11 mouse cellular contexts compared by ENCODE assay signal in the genomic region with DNA sequence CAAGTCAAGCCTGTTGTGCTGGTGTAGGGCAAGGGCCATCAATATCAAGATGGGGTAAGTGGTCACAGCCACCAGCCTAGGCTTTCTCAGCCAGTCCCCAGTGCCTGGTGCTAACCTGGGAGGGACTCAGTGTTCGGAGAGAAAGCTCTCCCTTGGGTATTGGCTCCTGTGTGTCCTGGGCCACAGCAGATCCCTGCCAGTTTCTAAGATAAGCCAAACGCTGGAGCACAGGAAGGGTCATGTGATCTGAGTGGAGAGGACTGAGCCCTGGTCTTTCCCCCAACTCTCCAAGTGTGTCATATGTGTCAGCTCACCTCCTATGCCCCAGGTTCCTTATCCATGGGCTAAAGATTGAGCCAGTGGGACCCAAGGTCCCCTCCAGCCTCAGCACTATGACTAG. TPM values are rescaled to one million over a fixed set of nuclear protein-coding genes. Genes with fewer than 3 reads are reported as not detected.
DNase-seq lines count a peak whose midpoint lies in the region; ATAC-seq and TF ChIP-seq lines count a peak whose summit lies in the region.
"Had no signal": no experiment of that assay in that cellular context is flagged by ENCODE, and none has a peak within 500 bp of the region (broad histone marks: within the 10 kb centered on the region; RNA-seq: fewer than 3 reads in every experiment).

No protein-coding gene starts in this region.

- peak; percentile 13; the same call in 1 of the 2 replicates for ATAC-seq in intestine, embryonic 14.5 days (replicated peaks; ENCODE audit: low FRiP score, low TSS enrichment, low read depth)
- no peak for ATAC-seq in intestine, postnatal 0 days
- 0 out of 2 replicates have a peak, but pooled peaks have one; percentile 6 for ATAC-seq in forebrain, embryonic 16.5 days
- peak; percentile 28; the same call in 1 of the 2 replicates for ATAC-seq in heart, embryonic 14.5 days (ENCODE audit: insufficient number of reproducible peaks, insufficient read depth, low FRiP score, low read depth)
- ATAC-seq in midbrain, embryonic 16.5 days: no peak
- no peak for ATAC-seq in liver, embryonic 11.5 days (replicated peaks; ENCODE audit: low FRiP score)

- H3K9me3 ChIP-seq in intestine, embryonic 14.5 days (ENCODE audit: control insufficient read depth, low read length): no peaks in the 10 kb centered on the region
- H3K9me3 ChIP-seq in intestine, postnatal 0 days (ENCODE audit: control insufficient read depth): no peaks in the 10 kb centered on the region
- H3K9me3 ChIP-seq in forebrain, embryonic 16.5 days (ENCODE audit: control insufficient read depth, low read length): no peaks in the 10 kb centered on the region
- H3K9me3 ChIP-seq in heart, embryonic 14.5 days (ENCODE audit: control insufficient read depth, low read length): no peaks in the 10 kb centered on the region
- H3K9me3 ChIP-seq in midbrain, embryonic 16.5 days (replicated peaks; ENCODE audit: control insufficient read depth, low read length, poor library complexity, severe bottlenecking): no peaks in the 10 kb centered on the region
- H3K9me3 ChIP-seq in liver, embryonic 11.5 days (ENCODE audit: control insufficient read depth, low read length): no peaks in the 10 kb centered on the region
- H3K9me3 ChIP-seq: limb, embryonic 12.5 days had no signal

- TF ChIP-seq CTCF in intestine, postnatal 0 days (IDR thresholded peaks at IDR 0.05; ENCODE audit: low read depth): no peak

- peaks cover 26% of the 10 kb centered on the region for H3K4me1 ChIP-seq in intestine, embryonic 14.5 days (replicated peaks; ENCODE audit: control insufficient read depth, insufficient read depth, low read length)
- H3K4me1 ChIP-seq in intestine, postnatal 0 days (replicated peaks; ENCODE audit: control insufficient read depth, insufficient read depth, low read length): 0 out of 2 replicates have a peak, but pooled peaks cover 2% of the 10 kb centered on the region
- H3K4me1 ChIP-seq in forebrain, embryonic 16.5 days (replicated peaks; ENCODE audit: control insufficient read depth, insufficient read depth, low read length): peaks cover 15% of the 10 kb centered on the region
- H3K4me1 ChIP-seq in heart, embryonic 14.5 days (ENCODE audit: control insufficient read depth in 2 of 2, insufficient read depth in 2 of 2, low read length in 2 of 2): peaks cover 41 to 50% of the 10 kb centered on the region in 2 experiments
- H3K4me1 ChIP-seq in midbrain, embryonic 16.5 days (ENCODE audit: control insufficient read depth, insufficient read depth, low read length): peaks cover 21% of the 10 kb centered on the region
- no peaks in the 10 kb centered on the region for H3K4me1 ChIP-seq in liver, embryonic 11.5 days (replicated peaks; ENCODE audit: control insufficient read depth, insufficient read depth, low read length)

- WGBS in intestine, embryonic 14.5 days: 19% methylated on average over 2 of the region's 2 CpGs
- 35% methylated on average over 2 of the region's 2 CpGs for WGBS in intestine, postnatal 0 days
- 29% methylated on average over 2 of the region's 2 CpGs for WGBS in forebrain, embryonic 16.5 days
- WGBS in heart, embryonic 14.5 days: 9% methylated on average over 2 of the region's 2 CpGs
- 23% methylated on average over 2 of the region's 2 CpGs for WGBS in midbrain, embryonic 16.5 days
- 14% methylated on average over 2 of the region's 2 CpGs for WGBS in liver, embryonic 11.5 days

- H3K9ac ChIP-seq in intestine, embryonic 14.5 days (ENCODE audit: low read length): 0 out of 2 replicates have a peak overlapping the region, but pooled peaks have one; percentile 10
- H3K9ac ChIP-seq in intestine, postnatal 0 days (ENCODE audit: low read depth, low read length): no peak overlapping the region
- no peak overlapping the region for H3K9ac ChIP-seq in forebrain, embryonic 16.5 days (replicated peaks; ENCODE audit: low read depth, low read length)
- H3K9ac ChIP-seq in heart, embryonic 14.5 days (ENCODE audit: low read length): peak overlapping the region; percentile 46; the same call in 1 of the 2 replicates
- H3K9ac ChIP-seq in midbrain, embryonic 16.5 days (ENCODE audit: low read depth, low read length): no peak overlapping the region; the same call in 1 of the 2 replicates
- H3K9ac ChIP-seq in liver, embryonic 11.5 days (ENCODE audit: low read depth, low read length): no peak overlapping the region
- H3K9ac ChIP-seq: limb, embryonic 12.5 days had no signal

- H3K27me3 ChIP-seq in intestine, embryonic 14.5 days (replicated peaks; ENCODE audit: control insufficient read depth, insufficient read depth, low read length): peaks cover 22% of the 10 kb centered on the region
- peaks cover 28% of the 10 kb centered on the region for H3K27me3 ChIP-seq in intestine, postnatal 0 days (replicated peaks; ENCODE audit: control insufficient read depth, insufficient read depth, low read length)
- H3K27me3 ChIP-seq in forebrain, embryonic 16.5 days (replicated peaks; ENCODE audit: control insufficient read depth, insufficient read depth, low read length): peaks cover 23% of the 10 kb centered on the region
- H3K27me3 ChIP-seq in heart, embryonic 14.5 days (ENCODE audit: control insufficient read depth, insufficient read depth, low read length): peaks cover 12% of the 10 kb centered on the region; the same call in 1 of the 2 replicates
- H3K27me3 ChIP-seq in midbrain, embryonic 16.5 days (ENCODE audit: control insufficient read depth, insufficient read depth, low read depth, low read length): peaks cover 3% of the 10 kb centered on the region; the same call in 1 of the 2 replicates
- peaks cover 50% of the 10 kb centered on the region for H3K27me3 ChIP-seq in liver, embryonic 11.5 days (replicated peaks; ENCODE audit: control insufficient read depth, insufficient read depth, low read length)

- no peak for DNase-seq in intestine, embryonic 14.5 days (ENCODE audit: low spot score)
- DNase-seq in liver, embryonic 11.5 days (ENCODE audit: low spot score): no peak
- no peak for DNase-seq in kidney, postnatal 25 days
- no peak for DNase-seq in spleen, adult 12 weeks (ENCODE audit: low spot score)
- DNase-seq: kidney, postnatal 14 days; thymus, postnatal 14 days had no signal

- H3K4me2 ChIP-seq in intestine, embryonic 14.5 days (ENCODE audit: low read length): peak overlapping the region; percentile 71
- H3K4me2 ChIP-seq in intestine, postnatal 0 days (replicated peaks; ENCODE audit: low read depth): no peak overlapping the region
- no peak overlapping the region for H3K4me2 ChIP-seq in forebrain, embryonic 16.5 days (ENCODE audit: low read length)
- peak overlapping the region; percentile 92 for H3K4me2 ChIP-seq in heart, embryonic 14.5 days (ENCODE audit: low read length)
- H3K4me2 ChIP-seq in midbrain, embryonic 16.5 days (ENCODE audit: low read length): peak overlapping the region; percentile 91
- no peak overlapping the region for H3K4me2 ChIP-seq in liver, embryonic 11.5 days

- no peaks in the 10 kb centered on the region for H3K36me3 ChIP-seq in intestine, embryonic 14.5 days (ENCODE audit: control insufficient read depth, insufficient read depth, low read length)
- H3K36me3 ChIP-seq in intestine, postnatal 0 days (ENCODE audit: control insufficient read depth, insufficient read depth): no peaks in the 10 kb centered on the region
- H3K36me3 ChIP-seq in forebrain, embryonic 16.5 days (ENCODE audit: control insufficient read depth, insufficient read depth): no peaks in the 10 kb centered on the region
- H3K36me3 ChIP-seq in heart, embryonic 14.5 days (ENCODE audit: control insufficient read depth, insufficient read depth, low read length): no peaks in the 10 kb centered on the region
- no peaks in the 10 kb centered on the region for H3K36me3 ChIP-seq in midbrain, embryonic 16.5 days (ENCODE audit: control insufficient read depth, insufficient read depth, low read length)
- H3K36me3 ChIP-seq in liver, embryonic 11.5 days (ENCODE audit: control insufficient read depth, insufficient read depth, low read length): no peaks in the 10 kb centered on the region
- H3K36me3 ChIP-seq: limb, embryonic 12.5 days had no signal

- H3K27ac ChIP-seq in intestine, embryonic 14.5 days (ENCODE audit: low read depth): peak overlapping the region; percentile 62; the same call in 1 of the 2 replicates
- H3K27ac ChIP-seq in intestine, postnatal 0 days (ENCODE audit: low read depth, low read length): no peak overlapping the region
- no peak overlapping the region for H3K27ac ChIP-seq in forebrain, embryonic 16.5 days (ENCODE audit: low read length)
- H3K27ac ChIP-seq in heart, embryonic 14.5 days (replicated peaks in 1 of 2; ENCODE audit: control insufficient read depth in 1 of 2, insufficient read depth in 1 of 2, low read depth in 2 of 2, low read length in 2 of 2): peak overlapping the region; percentile 65 to 78
- H3K27ac ChIP-seq in midbrain, embryonic 16.5 days (ENCODE audit: low read length): no peak overlapping the region
- no peak overlapping the region for H3K27ac ChIP-seq in liver, embryonic 11.5 days (ENCODE audit: low read depth, low read length)
- H3K27ac ChIP-seq: limb, embryonic 12.5 days had no signal

- 0 out of 2 replicates have a peak overlapping the region, but pooled peaks have one; percentile 64 for H3K4me3 ChIP-seq in intestine, embryonic 14.5 days (ENCODE audit: low read depth, low read length)
- no peak overlapping the region for H3K4me3 ChIP-seq in intestine, postnatal 0 days (ENCODE audit: low read depth, low read length)
- no peak overlapping the region; the same call in 1 of the 2 replicates for H3K4me3 ChIP-seq in forebrain, embryonic 16.5 days (replicated peaks; ENCODE audit: low read length)
- no peak overlapping the region for H3K4me3 ChIP-seq in heart, embryonic 14.5 days (ENCODE audit: control insufficient read depth in 1 of 2, insufficient read depth in 1 of 2, low read depth in 1 of 2, low read length in 2 of 2)
- H3K4me3 ChIP-seq in midbrain, embryonic 16.5 days (ENCODE audit: low read depth, low read length): peak overlapping the region; percentile 73
- H3K4me3 ChIP-seq in liver, embryonic 11.5 days (ENCODE audit: low read depth, low read length): no peak overlapping the region

RNA-seq across cellular contexts. Expression of a gene that starts 0.9 kb away (rescaled TPM):
- 36.0 and 39.7 TPM in 2 replicates for polyA plus RNA-seq in intestine, embryonic 14.5 days (2014; fragmentation: Nextera tagmentation; extraction: Ambion mirVana)
- polyA plus RNA-seq in intestine, postnatal 0 days (2015; fragmentation: Nextera tagmentation; extraction: Ambion mirVana): 7.3 and 8.1 TPM in 2 replicates
- 2.8 and 3.5 TPM in 2 replicates for polyA plus RNA-seq in forebrain, embryonic 16.5 days (2015; fragmentation: Nextera tagmentation; extraction: Ambion mirVana)
- 30.2 and 40.3 TPM in 2 replicates for polyA plus RNA-seq in heart, embryonic 14.5 days (2014; fragmentation: Nextera tagmentation; extraction: Ambion mirVana)
- polyA plus RNA-seq in midbrain, embryonic 16.5 days (2015; fragmentation: Nextera tagmentation; extraction: Ambion mirVana): 6.1 and 6.6 TPM in 2 replicates
- polyA plus RNA-seq in liver, embryonic 11.5 days (2014; fragmentation: Nextera tagmentation; extraction: Ambion mirVana): 0.75 and 1.6 TPM in 2 replicates

RNA-seq across cellular contexts. Expression of a gene that starts 41.5 kb away (rescaled TPM):
- not detected in 2 replicates for polyA plus RNA-seq in intestine, embryonic 14.5 days (2014; fragmentation: Nextera tagmentation; extraction: Ambion mirVana)
- not detected in 2 replicates for polyA plus RNA-seq in intestine, postnatal 0 days (2015; fragmentation: Nextera tagmentation; extraction: Ambion mirVana)
- polyA plus RNA-seq in forebrain, embryonic 16.5 days (2015; fragmentation: Nextera tagmentation; extraction: Ambion mirVana): not detected in 2 replicates
- not detected in 2 replicates for polyA plus RNA-seq in heart, embryonic 14.5 days (2014; fragmentation: Nextera tagmentation; extraction: Ambion mirVana)
- not detected in 2 replicates for polyA plus RNA-seq in midbrain, embryonic 16.5 days (2015; fragmentation: Nextera tagmentation; extraction: Ambion mirVana)
- polyA plus RNA-seq in liver, embryonic 11.5 days (2014; fragmentation: Nextera tagmentation; extraction: Ambion mirVana): not detected in 2 replicates
- polyA plus RNA-seq: limb, embryonic 12.5 days had no signal

Comparison
In these comparisons a context has a peak if more than half of its experiments do, and no peak if none do; other contexts are left out.
1. ATAC-seq: peak in intestine, embryonic 14.5 days (single experiment), forebrain, embryonic 16.5 days (single experiment) and heart, embryonic 14.5 days (single experiment); none in intestine, postnatal 0 days (single experiment), midbrain, embryonic 16.5 days (single experiment) and liver, embryonic 11.5 days (single experiment).
2. H3K27ac ChIP-seq: peak in intestine, embryonic 14.5 days (single experiment) and heart, embryonic 14.5 days (2 of 2); none in intestine, postnatal 0 days (single experiment), forebrain, embryonic 16.5 days (single experiment), midbrain, embryonic 16.5 days (single experiment) and liver, embryonic 11.5 days (single experiment).
3. H3K4me2 ChIP-seq: peak in intestine, embryonic 14.5 days (single experiment), heart, embryonic 14.5 days (single experiment) and midbrain, embryonic 16.5 days (single experiment); none in intestine, postnatal 0 days (single experiment), forebrain, embryonic 16.5 days (single experiment) and liver, embryonic 11.5 days (single experiment).
4. H3K4me3 ChIP-seq: peak in intestine, embryonic 14.5 days (single experiment) and midbrain, embryonic 16.5 days (single experiment); none in intestine, postnatal 0 days (single experiment), forebrain, embryonic 16.5 days (single experiment), heart, embryonic 14.5 days (0 of 2) and liver, embryonic 11.5 days (single experiment).
5. H3K9ac ChIP-seq: peak in intestine, embryonic 14.5 days (single experiment) and heart, embryonic 14.5 days (single experiment); none in intestine, postnatal 0 days (single experiment), forebrain, embryonic 16.5 days (single experiment), midbrain, embryonic 16.5 days (single experiment) and liver, embryonic 11.5 days (single experiment).